Mouse (Mus musculus) kidney, adult 2 months (tissue): ENCODE results near the gene Dnal4. TPM values are rescaled to one million over a fixed set of nuclear protein-coding genes. Genes with fewer than 3 reads are reported as not detected.

Experiments used
- DNase-seq: peaks from one replicate; pipeline ENCODE4 v3.0.0; 2021
- H3K27ac ChIP-seq: fragments of 200-500 bp; 2 replicates; pipeline ENCODE4 v1.5.1; 2012; ENCODE audit warnings: low read depth, low read length, control low read depth, inconsistent platforms; ENCODE audit not compliant: insufficient read depth
- H3K27me3 ChIP-seq: fragments of 200-500 bp; replicated peaks from 2 replicates; pipeline ENCODE4 v1.6.1; 2012; ENCODE audit warnings: mild to moderate bottlenecking, moderate library complexity, low read length, inconsistent platforms; ENCODE audit not compliant: control insufficient read depth, insufficient read depth
- H3K36me3 ChIP-seq: fragments of 200-500 bp; 2 replicates; pipeline ENCODE4 v1.6.1; 2012; ENCODE audit warnings: mild to moderate bottlenecking, moderate library complexity, low read length, inconsistent platforms; ENCODE audit not compliant: control insufficient read depth, insufficient read depth
- H3K4me1 ChIP-seq: fragments of 200-500 bp; 2 replicates; pipeline ENCODE4 v1.6.1; 2011; ENCODE audit warnings: low read length; ENCODE audit not compliant: control insufficient read depth, insufficient read depth
- H3K4me3 ChIP-seq: fragments of 200-500 bp; 2 replicates; pipeline ENCODE4 v1.5.1; 2011; ENCODE audit warnings: mild to moderate bottlenecking, low read depth, low read length, control low read depth; ENCODE audit not compliant: insufficient read depth
- CTCF ChIP-seq: fragments of 200-500 bp; conservative IDR thresholded peaks from 2 replicates; pipeline ENCODE4 v1.5.1; 2011; ENCODE audit warnings: low read depth, mild to moderate bottlenecking, control low read depth, low read length, moderate library complexity, mixed read lengths; ENCODE audit not compliant: insufficient read depth, insufficient read length
- POLR2A ChIP-seq: fragments of 200-500 bp; IDR thresholded peaks from one replicate; pipeline ENCODE4 v1.6.1; 2011; ENCODE audit warnings: low read depth, low read length, control low read depth
- WGBS: fragments of 180-500 bp; shearing (Covaris S2); methylation state at CpG from one replicate; pipeline ENCODE4 v1.1.7; 2018; 5-methylcytosine and 5-hydroxymethylcytosine counted together
- polyA plus RNA-seq: library from polyadenylated mRNA; depleted of rRNA; stranded (reverse); fragments of >200 nt; gene quantifications from 2 replicates; pipeline ENCODE4 v1.2.3, GENCODE M21; 2012

Dnal4 gene
- polyA plus RNA-seq, 1 experiment, result 54.3 TPM

DNA sequence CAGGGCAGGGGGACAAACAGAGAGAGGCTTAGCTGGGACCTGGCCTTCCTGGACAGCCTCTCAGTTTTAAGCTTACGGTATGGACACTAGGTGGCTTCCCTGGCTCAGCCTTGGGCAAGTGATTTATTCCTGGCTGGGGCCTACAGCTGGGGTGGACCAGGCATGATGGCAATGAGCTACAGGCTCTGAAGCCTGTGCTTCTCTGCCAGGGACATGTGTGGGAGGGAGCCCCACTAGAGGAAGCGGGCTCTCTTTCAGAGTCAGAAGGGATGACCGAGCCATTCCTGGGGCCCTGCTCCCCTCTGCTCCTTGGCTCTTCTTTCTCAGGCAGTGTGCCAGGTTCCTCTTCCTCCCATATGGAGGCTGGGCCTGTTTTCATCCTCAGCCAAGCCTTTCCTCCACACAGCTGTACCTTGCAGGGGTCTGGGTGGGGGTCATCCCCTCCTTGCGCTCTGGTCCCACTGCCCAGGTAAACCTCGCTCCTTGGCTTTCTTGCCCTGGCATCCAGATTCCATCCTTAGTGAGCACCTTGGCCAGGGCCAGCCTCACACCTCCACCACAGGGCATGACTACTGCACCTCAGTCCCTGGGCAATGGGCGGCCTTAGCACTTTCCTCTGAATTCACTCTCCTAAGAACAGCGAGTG lies 13.9 kb downstream of the Dnal4 start:
- 85% methylated on average over 7 of the region's 7 CpGs for WGBS
- Histone ChIP-seq H3K36me3 (no peaks in the 10 kb centered on the region), H3K4me1 (peaks cover 6% of the 10 kb centered on the region; the same call in 1 of the 2 replicates), H3K4me3 (no peak overlapping the region), H3K27me3 (no peaks in the 10 kb centered on the region), H3K27ac (no peak overlapping the region)
- TF ChIP-seq POLR2A (no peak), CTCF (no peak)
- no peak for DNase-seq

GRCm38 (mm10) chr15:79763001-79763400 lies 14.6 kb downstream of the Dnal4 start:
- Histone ChIP-seq H3K27me3 (no peaks in the 10 kb centered on the region), H3K4me1 (peaks cover 6% of the 10 kb centered on the region; the same call in 1 of the 2 replicates), H3K4me3 (no peak overlapping the region), H3K36me3 (no peaks in the 10 kb centered on the region), H3K27ac (no peak overlapping the region)
- no peak for DNase-seq
- WGBS, result 89% methylated on average over 9 of the region's 9 CpGs
- TF ChIP-seq CTCF, result no peak
- no peak for TF ChIP-seq POLR2A

GRCm38 (mm10) chr15:79760956-79761355 lies 16.7 kb downstream of the Dnal4 start:
- 93% methylated on average over 6 of the region's 6 CpGs for WGBS
- TF ChIP-seq CTCF (no peak), POLR2A (no peak)

DNA sequence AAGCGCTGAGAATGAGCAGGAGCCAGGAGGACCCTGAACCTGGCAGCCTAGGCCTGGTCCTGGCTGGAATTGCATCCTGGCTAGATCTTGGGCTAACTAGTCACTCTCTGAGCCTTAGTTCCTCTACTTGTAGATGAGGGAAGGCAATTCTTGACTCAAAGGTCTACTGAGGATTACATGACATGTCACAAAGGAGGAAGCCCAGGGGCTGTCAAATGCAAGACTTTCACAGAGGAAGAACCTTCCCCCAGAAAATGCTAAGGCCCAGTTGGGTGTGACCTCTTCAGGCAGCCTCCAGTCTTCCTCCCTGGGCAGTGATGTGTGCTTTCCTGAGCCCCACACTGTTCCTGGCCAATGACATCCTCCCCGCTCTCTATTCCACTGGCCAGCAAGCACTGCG lies 20.5 kb downstream of the Dnal4 start:
- H3K36me3 ChIP-seq, result no peaks in the 10 kb centered on the region
- DNase-seq, result no peak
- WGBS, result 92% methylated on average over 3 of the region's 3 CpGs
- TF ChIP-seq CTCF, result no peak
- no peak for TF ChIP-seq POLR2A
- no peaks in the 10 kb centered on the region for H3K4me1 ChIP-seq
- H3K27ac ChIP-seq, result no peak overlapping the region
- no peak overlapping the region for H3K4me3 ChIP-seq
- H3K27me3 ChIP-seq, result no peaks in the 10 kb centered on the region

More at GRCm38 (mm10) chr15:79760956-79761355, 16.7 kb downstream of the Dnal4 start:
- no peaks in the 10 kb centered on the region for H3K36me3 ChIP-seq
- DNase-seq, result no peak
- H3K27ac ChIP-seq, result no peak overlapping the region
- H3K4me1 ChIP-seq, result no peaks in the 10 kb centered on the region
- no peak overlapping the region for H3K4me3 ChIP-seq
- no peaks in the 10 kb centered on the region for H3K27me3 ChIP-seq

DNA sequence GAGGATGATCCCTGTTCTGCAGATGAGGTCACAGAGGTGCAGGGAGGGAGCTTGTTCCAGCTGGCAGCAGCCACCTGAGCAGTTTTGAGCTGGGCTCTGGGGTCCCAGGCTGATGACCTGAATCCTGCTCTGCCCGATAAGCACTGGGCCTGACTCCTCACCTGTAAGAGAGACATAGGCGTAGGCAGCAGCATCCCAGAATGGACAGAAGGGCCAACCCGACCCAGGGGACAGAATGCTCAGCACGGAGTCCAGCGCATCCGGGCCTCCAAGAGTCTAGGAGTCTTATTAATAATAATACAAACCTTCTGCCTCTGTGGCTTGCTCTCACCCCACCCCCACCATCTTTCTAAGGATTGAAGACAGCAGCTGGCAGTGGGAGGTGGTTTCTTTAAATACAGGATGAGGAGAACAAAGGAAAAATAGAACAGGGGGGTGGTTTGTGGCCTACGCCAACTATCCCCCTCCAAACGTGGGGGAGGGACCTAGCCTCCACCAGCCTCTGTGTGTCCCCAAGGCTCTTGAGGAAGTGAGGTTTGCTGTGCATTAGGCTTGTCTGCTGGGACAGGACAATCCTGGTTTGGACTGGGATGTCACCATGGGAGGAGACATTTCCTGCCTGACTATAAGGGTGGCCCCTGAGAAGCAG lies 21.5 kb downstream of the Dnal4 start:
- no peak for DNase-seq
- no peaks in the 10 kb centered on the region for H3K27me3 ChIP-seq
- H3K27ac ChIP-seq, result no peak overlapping the region
- H3K4me1 ChIP-seq, result no peaks in the 10 kb centered on the region
- TF ChIP-seq POLR2A, result no peak
- TF ChIP-seq CTCF, result no peak
- no peak overlapping the region for H3K4me3 ChIP-seq
- WGBS, result 74% methylated on average over 8 of the region's 8 CpGs
- H3K36me3 ChIP-seq, result no peaks in the 10 kb centered on the region

DNA sequence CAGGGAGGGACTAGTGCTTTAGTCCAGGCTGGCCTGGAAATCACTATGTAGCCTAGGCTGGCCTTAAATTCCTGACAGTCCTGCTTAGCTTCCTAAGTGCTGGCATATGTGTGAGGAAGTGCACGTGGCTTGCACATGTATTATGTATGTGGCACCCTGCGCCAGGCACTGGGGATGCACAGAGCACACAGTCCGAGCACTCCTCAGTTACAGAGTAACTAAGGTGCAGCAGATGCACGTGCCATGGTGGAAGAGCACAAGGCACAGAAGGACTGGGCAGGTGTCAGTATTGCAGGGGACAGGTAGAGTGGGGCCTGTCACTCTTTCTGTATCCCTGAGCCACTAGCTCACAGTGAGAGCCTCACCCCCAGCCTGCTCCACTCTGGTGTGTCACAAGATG lies 22.5 kb downstream of the Dnal4 start:
- Histone ChIP-seq H3K27me3 (no peaks in the 10 kb centered on the region), H3K4me3 (no peak overlapping the region), H3K4me1 (no peaks in the 10 kb centered on the region), H3K27ac (no peak overlapping the region), H3K36me3 (no peaks in the 10 kb centered on the region)
- DNase-seq, result no peak
- no peak for TF ChIP-seq POLR2A
- TF ChIP-seq CTCF, result no peak
- WGBS, result 66% methylated on average over 4 of the region's 4 CpGs

- WGBS, result 67% methylated on average over 4 of the region's 4 CpGs
- Histone ChIP-seq H3K27me3 (no peaks in the 10 kb centered on the region), H3K27ac (no peak overlapping the region), H3K4me3 (no peak overlapping the region), H3K36me3 (no peaks in the 10 kb centered on the region), H3K4me1 (no peaks in the 10 kb centered on the region)
- TF ChIP-seq CTCF (no peak), POLR2A (no peak)
- no peak for DNase-seq
These were observed 23.8 kb downstream of the Dnal4 start for GRCm38 (mm10) chr15:79753873-79754272.
